Mouse (Mus musculus) lung, embryonic 14.5 days (tissue): ENCODE data around the gene Zkscan4. TPM values are rescaled to one million over a fixed set of nuclear protein-coding genes. Genes with fewer than 3 reads are reported as not detected.

ENCODE experiments used
- ATAC-seq: fragments of 200-750 bp; cut with Nextera tagmentation; 2 replicates; pipeline ENCODE4 v1.8.0; 2017; ENCODE audit warnings: mild to moderate bottlenecking, moderate TSS enrichment, moderate library complexity; ENCODE audit not compliant: insufficient read depth
- DNase-seq: peaks from one replicate; pipeline ENCODE4 v3.0.0-alpha.2; 2015
- H3K27ac ChIP-seq: fragments of 300-500 bp; sonication (generic); 2 replicates; pipeline ENCODE4 v1.5.1; 2014; ENCODE audit warnings: low read depth, mild to moderate bottlenecking, moderate library complexity
- H3K27me3 ChIP-seq: fragments of 300-500 bp; sonication (generic); 2 replicates; pipeline ENCODE4 v1.6.1; 2014; ENCODE audit warnings: low read length, control low read depth; ENCODE audit not compliant: insufficient read depth
- H3K36me3 ChIP-seq: fragments of 300-500 bp; sonication (generic); 2 replicates; pipeline ENCODE4 v1.6.1; 2014; ENCODE audit warnings: control low read depth; ENCODE audit not compliant: insufficient read depth
- H3K4me1 ChIP-seq: fragments of 300-500 bp; sonication (generic); 2 replicates; pipeline ENCODE4 v1.6.1; 2014; ENCODE audit warnings: antibody characterized with exemption, control low read depth; ENCODE audit not compliant: insufficient read depth
- H3K4me2 ChIP-seq: fragments of 300-500 bp; sonication (generic); 2 replicates; pipeline ENCODE4 v1.6.1; 2014; ENCODE audit warnings: mild to moderate bottlenecking
- H3K4me3 ChIP-seq: fragments of 300-500 bp; sonication (generic); 2 replicates; pipeline ENCODE4 v1.5.1; 2014; ENCODE audit warnings: low read depth, low read length
- H3K9ac ChIP-seq: fragments of 300-500 bp; sonication (generic); 2 replicates; pipeline ENCODE4 v1.6.1; 2014
- H3K9me3 ChIP-seq: fragments of 300-500 bp; sonication (generic); 2 replicates; pipeline ENCODE4 v1.6.1; 2016; ENCODE audit warnings: low read depth, low read length, control low read depth
- CTCF ChIP-seq: IDR thresholded peaks from 2 replicates; pipeline ENCODE4 v1.5.1; 2016; ENCODE audit warnings: antibody characterized with exemption, low read depth
- WGBS: fragments of 180-500 bp; shearing (Covaris S2); extraction: QIAGEN DNeasy Blood & Tissue Kit; methylation state at CpG from one replicate; pipeline ENCODE4 v1.1.7; 2014; 5-methylcytosine and 5-hydroxymethylcytosine counted together
- microRNA counts: library from miRNA; unstranded; fragments of <30 nt; microRNA quantifications from one replicate; lab custom pipeline; 2016
- microRNA-seq: library from miRNA; unstranded; fragments of <30 nt; microRNA quantifications from one replicate; pipeline ENCODE4, GENCODE M21; 2016; ENCODE audit warnings: borderline number of aligned reads
- polyA plus RNA-seq: library from polyadenylated mRNA; unstranded; fragments of >200 nt; fragmentation: Nextera tagmentation; extraction: Ambion mirVana; gene quantifications from 2 replicates; pipeline ENCODE4 v1.2.1, GENCODE M21; 2014

The Zkscan4 gene
- polyA plus RNA-seq, 1 experiment from 2014 or later = 3.4 TPM

- H3K27me3 ChIP-seq = no peaks in the 10 kb centered on the region
- peaks cover 6% of the 10 kb centered on the region for H3K4me1 ChIP-seq
- peaks cover 18% of the 10 kb centered on the region for H3K36me3 ChIP-seq
- DNase-seq = peak; percentile 18
- H3K27ac ChIP-seq = no peak overlapping the region
- no peak for ATAC-seq
- no peak for TF ChIP-seq CTCF
- peak overlapping the region; percentile 63 for H3K4me2 ChIP-seq
- H3K4me3 ChIP-seq = peak overlapping the region; percentile 83
- WGBS = 32% methylated on average over 7 of the region's 7 CpGs
- peak overlapping the region; percentile 28; the same call in 1 of the 2 replicates for H3K9ac ChIP-seq
- H3K9me3 ChIP-seq = no peaks in the 10 kb centered on the region
Measured at GRCm38 (mm10) chr13:21530136-21530535, 51.4 kb downstream of the Zkscan4 start.

- no peaks in the 10 kb centered on the region for H3K9me3 ChIP-seq
- peaks cover 6% of the 10 kb centered on the region for H3K4me1 ChIP-seq
- peak within 1 kb of the TSS; percentile 83 for H3K4me3 ChIP-seq
- H3K36me3 ChIP-seq = peaks cover 13% of the 10 kb centered on the region
- peak; percentile 94 for DNase-seq
- peak within 1 kb of the TSS; percentile 97 for H3K27ac ChIP-seq
- ATAC-seq = peak; percentile 99
- no peak for TF ChIP-seq CTCF
- 0% methylated on average over 39 of the region's 39 CpGs for WGBS
- H3K9ac ChIP-seq = peak within 1 kb of the TSS; percentile 97
- H3K4me2 ChIP-seq = peak within 1 kb of the TSS; percentile 63
- H3K27me3 ChIP-seq = no peaks in the 10 kb centered on the region
Measured at GRCm38 (mm10) chr13:21530781-21531201, 52.1 kb downstream of the Zkscan4 start, which contains the start of gene Zkscan8. Zkscan8 (minus strand) TSS chr13:21531120.

MicroRNAs encoded within 50 kb of the gene (microRNA counts, 519-probe panel; counts per million panel counts)
- 3,214 counts per million, percentile 61 among the panel's probes with 10 or more counts for microRNA mmu-miR-1896 (lab: Ali Mortazavi, UCI)

Small RNAs within 50 kb of the gene (microRNA-seq; reads per million reads assigned to microRNA genes)
- not detected for gene Mir1896

Other genes starting within 250 kb of the Zkscan4 start
- gene Gpx5, start 186.2 kb upstream of the Zkscan4 start, polyA plus RNA-seq = not detected in 2 replicates
- gene Gpx6, start 166.8 kb upstream of the Zkscan4 start, polyA plus RNA-seq = not detected in 2 replicates
- gene Olfr1367, start 132.0 kb upstream of the Zkscan4 start, polyA plus RNA-seq = not detected in 2 replicates
- 14.1 and 14.3 TPM in 2 replicates for gene Zscan12, start 116.1 kb upstream of the Zkscan4 start, polyA plus RNA-seq
- 73.2 and 78.0 TPM in 2 replicates for gene Zkscan3, start 76.2 kb upstream of the Zkscan4 start, polyA plus RNA-seq
- 2.3 and 2.6 TPM in 2 replicates for gene Pgbd1, start 37.8 kb upstream of the Zkscan4 start, polyA plus RNA-seq
- 26.6 and 27.6 TPM in 2 replicates for gene Zscan26, start 25.2 kb upstream of the Zkscan4 start, polyA plus RNA-seq
- 3.1 and 3.4 TPM in 2 replicates for gene Nkapl, start 10.4 kb upstream of the Zkscan4 start, polyA plus RNA-seq
- not detected in 2 replicates for gene Gm10065, start 534 bp downstream of the Zkscan4 start, polyA plus RNA-seq
- gene AK157302, start 16.3 kb downstream of the Zkscan4 start, polyA plus RNA-seq = 0.74 and 0.96 TPM in 2 replicates
- gene Gm11273, start 22.5 kb downstream of the Zkscan4 start, polyA plus RNA-seq = 6.6 and 7.6 TPM in 2 replicates
- 10.1 and 10.5 TPM in 2 replicates for gene Zkscan8, start 52.2 kb downstream of the Zkscan4 start, polyA plus RNA-seq
- 0.14 and 0.41 TPM in 2 replicates for gene Olfr1366, start 63.9 kb downstream of the Zkscan4 start, polyA plus RNA-seq
- gene Olfr1535, start 81.0 kb downstream of the Zkscan4 start, polyA plus RNA-seq = 0.09 TPM in 1 of 2 replicates, not detected in the other
- gene Olfr1364, start 102.9 kb downstream of the Zkscan4 start, polyA plus RNA-seq = not detected in 2 replicates
- not detected in 2 replicates for gene Olfr1362, start 135.1 kb downstream of the Zkscan4 start, polyA plus RNA-seq
- gene Olfr11, start 163.6 kb downstream of the Zkscan4 start, polyA plus RNA-seq = not detected in 2 replicates
- not detected in 2 replicates for gene Olfr1361, start 184.5 kb downstream of the Zkscan4 start, polyA plus RNA-seq
- gene Olfr1360, start 198.5 kb downstream of the Zkscan4 start, polyA plus RNA-seq = not detected in 2 replicates
- not detected in 2 replicates for gene Olfr1359, start 219.2 kb downstream of the Zkscan4 start, polyA plus RNA-seq
- 3.8 and 6.9 TPM in 2 replicates for gene Hist1h2bl, start 237.2 kb downstream of the Zkscan4 start, polyA plus RNA-seq
- gene Hist1h2ai, start 237.5 kb downstream of the Zkscan4 start, polyA plus RNA-seq = 40.4 and 42.9 TPM in 2 replicates
- gene Hist1h3h, start 238.8 kb downstream of the Zkscan4 start, polyA plus RNA-seq = 13.9 and 23.8 TPM in 2 replicates
- 4.9 and 8.0 TPM in 2 replicates for gene Hist1h2bm, start 243.1 kb downstream of the Zkscan4 start, polyA plus RNA-seq